Mouse (Mus musculus) right cerebral cortex, postnatal 36 days (tissue): ENCODE results near the gene Cbln3.

Experiments used
- DNase-seq, 2 experiments: peaks; one replicate each; pipeline ENCODE4 v3.0.0; 2022; ENCODE audit warnings: low spot score in 2 of 2, mixed read lengths in 1 of 2

The Cbln3 gene

DNA sequence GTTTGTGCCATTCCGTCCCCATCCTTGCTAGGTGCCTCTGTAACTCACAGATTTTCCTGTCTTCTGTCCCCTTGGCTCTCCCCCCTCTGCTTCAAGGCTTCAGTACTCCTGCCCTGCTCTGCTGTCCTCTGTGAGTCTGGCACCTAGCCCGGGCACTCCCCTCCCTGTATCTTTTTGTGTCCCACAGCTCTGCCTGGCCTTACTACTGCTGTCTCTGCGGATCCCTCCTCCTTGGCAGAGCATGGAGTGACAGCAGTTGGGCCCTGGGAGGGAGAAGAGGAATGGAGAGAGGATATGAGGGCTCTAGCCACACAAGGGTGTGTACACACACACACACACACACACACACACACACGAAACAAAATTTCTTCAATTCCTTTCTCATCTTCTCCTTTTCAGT lies at the start of gene Cbln3:
TSS of gene Cbln3 (minus strand) at position 227 of the 400 bp plus-strand sequence.
- DNase-seq: no peak

- DNase-seq: no peak
These were observed 49.4 kb upstream of the Cbln3 start for GRCm38 (mm10) chr14:55933586-55933985.

GRCm38 (mm10) chr14:55929263-55929997 lies 45.2 kb upstream of the Cbln3 start:
- no peak for DNase-seq

DNA sequence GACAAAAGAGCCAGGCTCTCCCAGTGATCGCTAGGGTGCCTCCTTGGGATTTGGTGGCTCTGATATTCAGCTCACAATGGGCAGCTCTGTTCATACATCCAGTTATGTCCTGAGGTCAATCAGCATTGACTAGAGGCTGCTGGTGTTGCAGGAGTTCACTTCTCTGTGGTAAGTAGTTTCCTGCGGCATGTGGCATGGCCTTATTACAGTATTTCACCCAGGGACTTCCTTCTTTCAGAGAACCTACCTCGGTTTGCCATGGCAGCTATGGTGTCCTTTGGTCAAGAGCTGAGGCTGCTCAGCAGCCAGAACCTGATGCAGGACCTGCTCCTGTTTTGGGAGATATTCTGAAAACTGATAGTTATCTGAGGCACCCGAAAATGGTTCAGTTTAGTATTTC lies 42.7 kb upstream of the Cbln3 start:
- DNase-seq: no peak

DNA sequence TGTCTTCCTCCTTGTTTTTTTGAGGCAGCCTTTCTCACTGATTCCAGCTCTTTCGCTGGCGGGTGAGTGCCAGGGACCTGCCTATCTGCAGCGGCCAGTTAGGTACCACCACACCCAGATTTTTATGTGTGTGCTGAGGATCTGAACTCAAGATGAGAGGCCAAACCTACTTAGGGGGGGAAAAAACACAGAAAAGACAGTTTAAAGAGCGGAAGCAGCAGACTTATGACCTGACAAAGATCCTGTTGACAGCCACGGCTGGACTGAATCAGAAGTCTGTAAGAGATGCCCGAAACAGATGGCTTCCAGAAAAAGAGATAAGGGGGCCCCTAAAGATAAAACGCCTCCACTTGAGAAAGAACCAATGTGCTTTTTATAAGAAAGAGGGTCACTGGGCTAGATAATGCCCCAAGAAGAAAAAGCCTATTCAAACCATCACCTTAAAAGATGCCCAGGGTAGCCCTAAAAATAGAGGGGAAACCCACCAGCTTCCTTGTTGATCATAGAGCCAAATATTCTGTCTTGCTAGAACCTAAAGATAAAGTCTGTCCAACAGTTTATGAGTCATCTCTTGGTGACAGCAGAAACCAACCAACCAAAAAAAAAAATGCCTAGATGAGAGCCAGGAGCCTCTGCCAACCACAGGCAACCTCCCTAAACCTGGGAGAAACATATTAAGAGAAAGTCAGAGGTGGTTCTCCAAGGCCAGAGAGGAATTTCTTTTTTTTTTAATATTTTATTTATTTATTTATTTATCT lies 38.5 kb upstream of the Cbln3 start:
- DNase-seq: no peak

DNA sequence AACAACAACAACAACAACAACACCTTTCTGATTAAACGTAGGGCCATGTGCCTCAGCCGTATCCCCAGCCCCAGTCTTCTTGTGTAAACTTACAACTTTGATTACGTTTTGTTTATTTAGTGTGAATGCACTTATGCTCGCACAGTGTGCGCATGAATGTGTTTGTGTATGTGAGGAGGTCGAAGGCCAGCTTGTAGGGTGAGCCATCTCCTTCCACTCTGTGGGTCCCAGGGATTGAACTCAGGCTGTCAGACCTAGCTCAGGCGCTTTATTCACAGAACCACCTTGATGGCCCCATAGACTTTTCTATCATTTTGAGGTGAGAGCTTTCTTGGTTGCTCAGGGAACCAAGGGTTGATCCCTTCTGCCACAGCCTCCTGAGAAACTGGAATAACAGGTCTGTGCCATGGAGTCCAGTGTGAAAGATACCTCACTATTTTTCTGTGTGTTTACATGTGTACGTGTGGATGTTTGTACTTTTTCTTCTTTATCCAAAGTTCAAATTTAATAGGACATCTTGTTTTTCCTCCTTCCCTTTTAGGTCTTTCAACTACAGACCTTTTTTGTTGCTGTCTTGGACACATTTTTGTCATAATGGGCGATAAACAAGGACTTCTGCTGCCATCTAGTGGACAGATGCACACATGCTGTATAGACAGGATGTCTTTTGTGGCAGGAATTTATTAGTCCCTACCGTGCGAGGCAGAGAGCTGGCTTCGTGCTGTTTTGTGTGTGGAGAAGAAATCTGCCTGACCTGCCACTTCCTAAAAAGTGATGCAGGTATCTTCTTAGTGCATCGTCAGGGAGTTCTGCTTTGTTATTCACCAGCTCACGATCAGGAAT lies 34.3 kb upstream of the Cbln3 start:
- peak; percentile 53 to 56 for DNase-seq

- DNase-seq: no peak
These were observed 29.2 kb upstream of the Cbln3 start for GRCm38 (mm10) chr14:55913406-55913805.

- no peak for DNase-seq
These were observed 21.3 kb upstream of the Cbln3 start for GRCm38 (mm10) chr14:55905518-55905917.

DNA sequence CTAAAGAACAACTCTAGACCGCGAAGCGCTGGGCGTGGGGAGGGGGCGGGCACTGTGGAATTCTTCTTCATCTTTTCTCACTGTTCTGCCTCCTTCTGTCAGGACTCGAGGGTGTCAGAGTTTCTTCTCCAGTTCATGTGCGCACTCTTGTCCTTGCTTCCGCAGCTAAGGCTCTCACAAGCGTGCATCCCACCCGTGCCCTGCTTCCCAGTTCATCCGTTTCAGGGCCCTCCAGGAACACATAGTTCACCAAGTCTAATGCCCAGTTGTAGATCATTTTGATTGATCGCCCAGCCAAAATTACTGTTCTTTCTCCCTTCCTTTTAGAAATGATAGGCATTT lies 16.2 kb upstream of the Cbln3 start:
- DNase-seq: no peak

DNA sequence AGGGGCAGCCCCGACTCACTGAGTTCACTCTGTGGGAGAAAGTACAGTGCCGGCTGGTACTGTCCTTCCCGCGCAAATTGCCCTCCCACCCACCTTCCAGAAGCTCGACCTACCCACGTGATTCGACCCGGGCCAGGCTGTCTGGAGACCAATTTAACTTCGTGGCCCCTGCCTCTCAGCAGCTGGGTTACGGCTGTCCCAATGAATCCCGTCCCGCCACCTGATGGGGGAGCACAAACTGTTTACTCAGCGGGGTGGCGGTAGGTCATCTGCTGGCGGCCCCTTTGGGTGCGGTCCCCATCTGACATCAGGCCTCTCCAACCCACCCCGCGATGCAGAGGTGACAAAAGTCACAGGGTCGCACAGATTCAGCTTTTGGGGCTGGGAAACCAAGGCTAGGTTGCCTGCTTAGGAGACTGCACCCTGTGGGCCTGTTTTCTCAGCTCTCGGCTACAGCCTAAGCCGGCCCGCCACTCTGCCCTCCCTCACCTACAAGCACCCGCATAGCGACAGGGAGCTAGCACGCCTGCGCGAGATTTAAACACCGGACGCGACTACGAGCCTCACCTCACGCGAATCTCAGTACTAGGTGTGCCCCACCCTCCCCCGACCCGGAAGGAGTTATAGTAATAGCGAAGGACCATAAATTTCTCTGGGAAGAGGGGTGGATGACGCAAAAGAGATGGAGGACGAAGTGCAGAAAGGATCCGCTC lies 15.7 kb upstream of the Cbln3 start, which contains the start of gene Sdr39u1:
TSS of gene Sdr39u1 (minus strand) at position 593 of the 713 bp plus-strand sequence.
- DNase-seq: peak; percentile 85 to 92

DNA sequence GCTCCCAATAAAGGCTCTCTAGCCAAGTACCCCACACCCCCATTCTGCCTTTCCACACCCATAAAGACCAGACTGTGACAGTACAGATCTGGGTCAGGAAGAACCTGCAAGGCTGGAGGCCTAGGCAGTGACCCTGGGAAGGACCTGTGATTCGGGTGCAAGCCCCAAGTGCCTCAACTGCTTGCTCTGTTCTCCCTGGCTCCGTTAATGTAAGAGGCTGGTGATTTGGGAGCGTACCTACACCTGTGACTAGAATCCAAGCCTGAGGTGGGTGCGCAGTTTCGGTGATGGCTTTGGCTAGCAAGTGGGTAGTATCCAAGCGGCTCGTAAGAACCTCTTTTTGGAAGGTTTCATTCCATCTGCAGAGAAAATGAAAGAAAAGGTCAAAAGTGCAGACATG lies 14.8 kb upstream of the Cbln3 start:
- no peak for DNase-seq

GRCm38 (mm10) chr14:55897671-55898070 lies 13.5 kb upstream of the Cbln3 start:
- no peak for DNase-seq

DNA sequence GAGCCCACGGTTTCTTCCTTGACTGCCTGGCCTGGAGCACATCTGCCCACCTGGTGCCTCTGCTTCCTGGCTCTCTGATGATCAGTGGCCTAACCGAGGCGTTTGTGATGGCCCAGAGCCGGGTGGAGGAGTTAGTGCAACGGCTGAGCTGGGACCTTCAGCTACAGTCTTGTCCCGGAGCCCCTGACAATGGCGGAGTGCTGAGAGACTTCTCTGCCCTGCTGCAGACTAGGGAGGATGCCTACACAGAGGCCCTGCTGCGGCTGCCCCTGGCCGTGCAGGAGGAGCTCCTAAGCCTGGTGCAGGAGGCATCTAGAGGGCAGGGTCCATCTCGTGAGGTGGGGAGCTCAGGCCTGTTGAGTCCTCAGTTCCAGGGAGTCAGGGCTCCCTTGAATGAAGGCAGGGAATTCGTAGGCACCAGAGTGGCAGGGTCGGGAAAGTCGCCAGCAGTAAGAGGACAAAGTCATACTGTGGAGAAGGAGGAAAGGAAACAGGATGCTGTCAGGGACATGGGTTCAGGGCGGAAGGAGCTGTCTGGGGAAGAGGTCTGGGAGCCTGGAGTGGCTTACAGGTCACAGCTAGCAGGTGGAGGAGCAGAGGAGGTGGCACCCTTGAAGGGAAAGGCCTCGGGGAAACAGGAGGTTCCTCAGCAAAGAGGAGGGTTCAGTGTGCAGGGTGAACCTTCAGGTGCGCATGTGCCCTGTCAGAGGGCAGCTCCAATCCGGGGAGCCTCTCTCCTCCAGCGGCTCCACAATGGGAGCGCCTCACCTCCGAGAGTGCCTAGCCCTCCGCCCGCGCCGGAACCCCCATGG lies 2.6 kb upstream of the Cbln3 start:
- DNase-seq: no peak

DNA sequence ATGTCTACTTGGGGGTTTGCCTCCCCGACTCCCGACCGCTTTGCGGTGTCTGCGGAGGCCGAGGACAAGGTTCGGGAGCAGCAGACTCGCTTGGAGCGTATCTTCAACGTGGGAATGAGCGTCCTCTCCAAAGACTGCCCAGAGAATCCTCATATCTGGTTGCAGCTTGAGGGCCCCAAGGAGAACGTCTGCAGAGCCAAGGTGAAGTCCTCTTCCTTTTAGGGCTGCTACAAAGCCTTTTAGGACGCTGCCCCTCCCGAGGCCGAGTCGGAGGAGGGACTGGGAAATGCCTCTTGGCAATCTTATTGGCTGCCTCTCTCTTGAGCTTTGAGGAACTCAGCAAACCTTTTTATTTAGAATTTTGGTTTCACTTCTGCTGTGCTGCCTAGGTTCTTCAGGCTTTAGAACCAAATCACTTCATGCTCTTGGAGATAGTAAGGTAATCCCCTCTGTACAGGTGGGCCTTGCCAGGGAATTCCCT lies 1.6 kb upstream of the Cbln3 start:
- peak in 1 of 2 experiments; percentile 30 for DNase-seq

- no peak for DNase-seq
These were observed 1.1 kb upstream of the Cbln3 start for GRCm38 (mm10) chr14:55885114-55885790.

DNA sequence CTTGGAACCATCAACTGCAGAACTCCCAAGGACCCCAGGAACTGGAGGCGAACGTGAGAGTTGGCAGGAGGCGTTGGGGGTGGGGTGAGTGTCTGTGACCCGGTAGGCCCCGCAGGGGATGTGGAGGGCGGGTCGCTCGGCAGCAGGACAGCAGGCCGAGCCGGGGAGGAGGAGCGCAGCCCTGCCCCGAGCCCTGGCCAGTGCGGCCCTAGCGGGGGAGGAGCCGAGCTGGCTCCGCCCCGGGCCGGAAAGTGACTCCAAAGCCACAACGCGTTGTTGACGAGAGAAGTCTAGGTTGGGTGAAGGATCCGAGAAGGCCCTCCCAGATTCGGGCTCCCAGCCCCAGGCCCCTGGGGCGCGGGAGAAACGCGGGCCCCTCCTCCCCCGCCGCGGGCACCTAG lies 521 bp upstream of the Cbln3 start, which contains the start of gene Khnyn:
TSS of gene Khnyn (plus strand) at position 235 of the 401 bp plus-strand sequence.
- DNase-seq: peak; percentile 69 to 73

- no peak for DNase-seq
These were observed 529 bp downstream of the Cbln3 start for GRCm38 (mm10) chr14:55883663-55884062.

GRCm38 (mm10) chr14:55883149-55883661 lies 987 bp downstream of the Cbln3 start:
- no peak for DNase-seq

GRCm38 (mm10) chr14:55882171-55882641 lies 2.0 kb downstream of the Cbln3 start:
- no peak for DNase-seq

GRCm38 (mm10) chr14:55880982-55881381 lies 3.2 kb downstream of the Cbln3 start:
- DNase-seq: no peak
